Mouse (Mus musculus) limb, embryonic 11.5 days (tissue): ENCODE measurements around the gene Phb2. TPM values are rescaled to one million over a fixed set of nuclear protein-coding genes. Genes with fewer than 3 reads are reported as not detected.

ENCODE experiments used
- ATAC-seq: fragments of 200-750 bp; cut with Nextera tagmentation; 2 replicates; pipeline ENCODE4 v1.8.0; 2017; ENCODE audit warnings: low read depth; ENCODE audit not compliant: insufficient number of reproducible peaks, low FRiP score, low TSS enrichment
- DNase-seq: peaks from one replicate; pipeline ENCODE4 v3.0.0-alpha.2; 2015; ENCODE audit warnings: low spot score
- H3K27ac ChIP-seq: fragments of 300-500 bp; sonication (generic); replicated peaks from 2 replicates; pipeline ENCODE4 v1.5.1; 2014; ENCODE audit warnings: low read depth, mild to moderate bottlenecking, low read length
- H3K27me3 ChIP-seq: fragments of 300-500 bp; sonication (generic); 2 replicates; pipeline ENCODE4 v1.6.1; 2014; ENCODE audit warnings: mild to moderate bottlenecking, low read length, mixed read lengths; ENCODE audit not compliant: control insufficient read depth, insufficient read depth
- H3K36me3 ChIP-seq: fragments of 300-500 bp; sonication (generic); 2 replicates; pipeline ENCODE4 v1.6.1; 2014; ENCODE audit warnings: mild to moderate bottlenecking, low read length, moderate library complexity, mixed read lengths; ENCODE audit not compliant: control insufficient read depth, insufficient read depth
- H3K4me1 ChIP-seq: fragments of 300-500 bp; sonication (generic); 2 replicates; pipeline ENCODE4 v1.6.1; 2014; ENCODE audit warnings: low read length, mixed read lengths; ENCODE audit not compliant: control insufficient read depth, insufficient read depth
- H3K4me2 ChIP-seq: fragments of 300-500 bp; sonication (generic); 2 replicates; pipeline ENCODE4 v1.6.1; 2014; ENCODE audit warnings: low read depth, mild to moderate bottlenecking, moderate library complexity; ENCODE audit not compliant: severe bottlenecking
- H3K4me3 ChIP-seq: fragments of 300-500 bp; sonication (generic); 2 replicates; pipeline ENCODE4 v1.5.1; 2014; ENCODE audit warnings: low read depth, low read length
- H3K9ac ChIP-seq: fragments of 300-500 bp; sonication (generic); 2 replicates; pipeline ENCODE4 v1.6.1; 2014; ENCODE audit warnings: mild to moderate bottlenecking, low read length
- H3K9me3 ChIP-seq: fragments of 300-500 bp; sonication (generic); 2 replicates; pipeline ENCODE4 v1.6.1; 2016; ENCODE audit warnings: low read length; ENCODE audit not compliant: control insufficient read depth
- WGBS: fragments of 180-500 bp; shearing (Covaris S2); extraction: QIAGEN DNeasy Blood & Tissue Kit; methylation state at CpG from one replicate; pipeline ENCODE4 v1.1.7; 2014; 5-methylcytosine and 5-hydroxymethylcytosine counted together
- microRNA counts: library from miRNA; unstranded; fragments of <30 nt; microRNA quantifications from one replicate; lab custom pipeline; 2016
- microRNA-seq: library from miRNA; unstranded; fragments of <30 nt; microRNA quantifications from one replicate; pipeline ENCODE4, GENCODE M21; 2016
- polyA plus RNA-seq: library from polyadenylated mRNA; unstranded; fragments of >200 nt; fragmentation: Nextera tagmentation; extraction: Ambion mirVana; gene quantifications from 2 replicates; pipeline ENCODE4 v1.2.1, GENCODE M21; 2014

Phb2 gene
- polyA plus RNA-seq, 1 experiment from 2014 or later, result 427 TPM

- Histone ChIP-seq H3K9me3 (no peaks in the 10 kb centered on the region), H3K27ac (peak overlapping the region; percentile 24; the same call in 1 of the 2 replicates), H3K27me3 (no peaks in the 10 kb centered on the region), H3K36me3 (no peaks in the 10 kb centered on the region), H3K4me2 (no peak overlapping the region), H3K4me3 (no peak overlapping the region), H3K4me1 (peaks cover 31% of the 10 kb centered on the region), H3K9ac (no peak overlapping the region)
- ATAC-seq (no peak), DNase-seq (peak; percentile 89)
- 2% methylated on average over 5 of the region's 5 CpGs for WGBS
These were observed 47.1 kb downstream of the Phb2 start for GRCm38 (mm10) chr6:124759259-124759658.

GRCm38 (mm10) chr6:124765951-124766350, 53.8 kb downstream of the Phb2 start:
- H3K4me3 ChIP-seq, result no peak overlapping the region
- H3K9me3 ChIP-seq, result no peaks in the 10 kb centered on the region
- no peak overlapping the region for H3K4me2 ChIP-seq
- no peaks in the 10 kb centered on the region for H3K36me3 ChIP-seq
- no peak for ATAC-seq
- H3K9ac ChIP-seq, result no peak overlapping the region
- no peak for DNase-seq
- H3K27me3 ChIP-seq, result peaks cover 25% of the 10 kb centered on the region
- peaks cover 13% of the 10 kb centered on the region; the same call in 1 of the 2 replicates for H3K4me1 ChIP-seq
- 79% methylated on average over 7 of the region's 7 CpGs for WGBS
- no peak overlapping the region for H3K27ac ChIP-seq

MicroRNA genes within 50 kb of the gene (microRNA counts, 519-probe panel; counts per million panel counts)
- microRNA mmu-miR-141 (lab: Ali Mortazavi, UCI), result 777 counts per million, percentile 3 among the panel's probes with 10 or more counts
- 3,983 counts per million, percentile 57 among the panel's probes with 10 or more counts for microRNA mmu-miR-200c (lab: Ali Mortazavi, UCI)

Small RNAs within 50 kb of the gene (microRNA-seq; reads per million reads assigned to microRNA genes)
- gene Mir141 (218 reads per million, percentile 59 among the genes with 10 or more reads in this experiment), gene Mir200c (1,614 reads per million, percentile 79 among the genes with 10 or more reads in this experiment)

Other genes starting within 250 kb of the Phb2 start
- gene Clstn3, start 247.5 kb upstream of the Phb2 start, polyA plus RNA-seq, result 4.3 and 4.4 TPM in 2 replicates
- gene C1rl, start 219.2 kb upstream of the Phb2 start, polyA plus RNA-seq, result 0.33 and 0.47 TPM in 2 replicates
- 0.19 and 0.23 TPM in 2 replicates for gene C1ra, start 199.9 kb upstream of the Phb2 start, polyA plus RNA-seq
- gene C1s1, start 170.0 kb upstream of the Phb2 start, polyA plus RNA-seq, result 0.41 and 0.50 TPM in 2 replicates
- gene C1rb, start 142.0 kb upstream of the Phb2 start, polyA plus RNA-seq, result not detected in 2 replicates
- not detected in 2 replicates for gene C1s2, start 76.3 kb upstream of the Phb2 start, polyA plus RNA-seq
- gene Lpcat3, start 49.3 kb upstream of the Phb2 start, polyA plus RNA-seq, result 44.1 and 46.1 TPM in 2 replicates
- 244 and 253 TPM in 2 replicates for gene Emg1, start 158 bp upstream of the Phb2 start, polyA plus RNA-seq
- gene Ptpn6, start 26.4 kb downstream of the Phb2 start, polyA plus RNA-seq, result 7.8 and 8.7 TPM in 2 replicates
- 491 and 549 TPM in 2 replicates for gene Grcc10, start 29.0 kb downstream of the Phb2 start, polyA plus RNA-seq
- 0.13 TPM in 1 of 2 replicates, not detected in the other for gene Gm45234, start 43.7 kb downstream of the Phb2 start, polyA plus RNA-seq
- 13.1 and 14.0 TPM in 2 replicates for gene Atn1, start 44.2 kb downstream of the Phb2 start, polyA plus RNA-seq
- gene Eno2, start 57.3 kb downstream of the Phb2 start, polyA plus RNA-seq, result 1.8 and 3.0 TPM in 2 replicates
- gene Lrrc23, start 67.4 kb downstream of the Phb2 start, polyA plus RNA-seq, result 0.91 and 1.0 TPM in 2 replicates
- 5.3 and 5.5 TPM in 2 replicates for gene Spsb2, start 96.3 kb downstream of the Phb2 start, polyA plus RNA-seq
- 724 and 825 TPM in 2 replicates for gene Tpi1, start 102.0 kb downstream of the Phb2 start, polyA plus RNA-seq
- gene Usp5, start 117.1 kb downstream of the Phb2 start, polyA plus RNA-seq, result 152 and 153 TPM in 2 replicates
- gene Cdca3, start 117.2 kb downstream of the Phb2 start, polyA plus RNA-seq, result 243 and 249 TPM in 2 replicates
- gene Gnb3, start 127.9 kb downstream of the Phb2 start, polyA plus RNA-seq, result 0.40 and 0.43 TPM in 2 replicates
- 23.1 and 25.4 TPM in 2 replicates for gene P3h3, start 145.4 kb downstream of the Phb2 start, polyA plus RNA-seq
- gene Gpr162, start 151.6 kb downstream of the Phb2 start, polyA plus RNA-seq, result 0.92 and 0.98 TPM in 2 replicates
- gene Cd4, start 175.9 kb downstream of the Phb2 start, polyA plus RNA-seq, result 0.06 TPM in 1 of 2 replicates, not detected in the other
- 0.88 and 1.4 TPM in 2 replicates for gene Lag3, start 199.4 kb downstream of the Phb2 start, polyA plus RNA-seq
- 221 and 223 TPM in 2 replicates for gene Ptms, start 207.8 kb downstream of the Phb2 start, polyA plus RNA-seq
- gene Mlf2, start 219.1 kb downstream of the Phb2 start, polyA plus RNA-seq, result 406 and 414 TPM in 2 replicates